Mouse (Mus musculus) yolk sac, embryonic 10.5 days (tissue): ENCODE measurements at regions not wholly inside any gene's neighbourhood (a gene's known extent, or its start where the extent isn't known, plus 50 kb on each side); places are given as distances from the start of the nearest gene placed in this dataset.
A peak's percentile ranks its signal among the peaks of the same experiment; 100 is the strongest.

Source experiments
- DNase-seq: peaks from one replicate; pipeline ENCODE4 v3.0.0-alpha.2; 2017; ENCODE audit warnings: low spot score

DNA sequence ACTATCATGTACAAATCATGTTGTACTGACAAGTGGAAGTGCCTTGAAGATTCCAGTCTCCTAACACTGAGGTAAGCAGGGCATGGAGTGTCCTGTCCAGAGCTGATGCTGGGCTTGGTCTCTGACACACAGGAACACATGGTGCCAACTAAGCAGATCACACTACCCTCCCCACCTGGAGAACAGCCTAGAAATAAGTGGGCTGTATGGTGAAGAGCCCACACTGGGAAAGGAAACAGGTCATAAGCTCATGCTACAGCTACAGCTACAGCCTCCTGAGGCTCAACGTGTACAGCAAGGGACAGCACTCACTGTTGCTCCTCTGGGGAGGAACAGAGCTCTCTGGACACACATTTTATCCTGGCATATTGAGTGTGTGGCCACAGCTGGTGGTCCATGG, 89.8 kb upstream of the Atp1a1 start:
- DNase-seq: no peak

DNA sequence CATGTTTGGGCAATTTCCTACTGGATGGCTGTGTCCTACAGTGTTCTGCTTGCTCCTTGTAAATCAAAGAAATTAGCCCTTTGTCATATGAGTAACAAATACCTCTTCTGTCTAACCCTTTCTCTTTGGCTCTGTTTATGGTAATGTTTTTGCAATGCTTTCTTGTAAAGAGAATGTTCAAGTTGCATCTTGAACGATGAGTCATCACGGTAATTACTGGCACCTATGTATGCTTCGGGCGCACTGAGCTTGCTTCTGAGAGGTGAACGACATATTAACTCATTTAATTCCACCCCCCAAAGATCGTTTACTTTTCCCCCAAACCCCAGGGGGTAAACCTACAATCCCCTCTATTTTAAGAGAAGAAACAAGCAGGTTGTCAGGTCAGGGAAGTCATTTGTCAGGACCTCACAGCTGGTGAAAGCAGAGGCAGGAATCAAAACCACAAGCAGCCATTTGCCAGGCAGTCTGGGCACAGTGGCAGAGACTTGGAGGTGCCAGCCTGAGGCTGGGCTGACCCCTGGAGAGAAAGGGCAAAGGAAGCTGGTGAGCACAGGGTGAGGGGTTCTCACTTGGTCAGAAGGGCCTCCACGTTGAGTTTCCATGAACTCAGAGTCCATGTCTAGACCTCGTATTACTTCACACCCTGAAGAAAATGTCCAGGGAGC, 87.6 kb upstream of the Atp1a1 start:
- no peak for DNase-seq

DNA sequence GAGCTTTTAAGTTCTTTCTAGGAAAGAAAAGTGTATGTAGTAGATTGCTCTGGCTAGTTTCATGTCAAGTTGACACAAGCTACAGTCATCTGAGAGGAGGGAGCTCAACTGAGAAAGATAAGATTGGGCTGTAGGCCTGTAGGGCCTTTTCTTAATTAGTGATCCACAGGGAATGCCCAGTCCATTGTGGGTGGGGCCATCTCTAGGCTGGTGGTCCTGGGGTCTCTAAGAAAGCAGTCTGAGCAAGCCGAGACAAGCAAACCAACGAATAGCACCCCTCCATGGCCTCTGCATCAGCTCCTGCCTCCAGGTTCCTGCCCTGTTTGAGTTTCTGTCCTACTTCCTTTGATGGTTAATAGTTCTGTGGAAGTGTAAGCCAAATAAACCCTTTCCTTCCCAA, 86.3 kb upstream of the Atp1a1 start:
- DNase-seq: no peak

DNA sequence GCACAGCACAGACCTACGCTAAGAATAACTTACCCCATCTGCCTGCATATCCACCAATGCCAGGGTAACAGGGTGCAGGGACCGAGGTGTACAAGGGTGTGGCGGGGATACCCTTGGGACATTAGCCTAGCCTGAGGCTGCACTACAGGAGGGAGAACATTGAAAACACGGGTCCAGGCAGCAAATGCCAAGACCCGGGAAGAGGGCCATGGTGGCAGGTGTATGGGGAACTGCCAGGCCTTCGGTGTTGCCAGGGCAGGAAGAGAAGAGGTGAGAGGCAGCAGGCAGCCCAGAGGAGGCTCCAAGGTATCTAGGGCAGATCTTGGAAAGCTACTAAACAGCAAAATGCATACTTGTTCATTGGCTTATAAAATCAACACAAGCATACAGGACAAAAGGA, 85.7 kb upstream of the Atp1a1 start:
- no peak for DNase-seq

DNA sequence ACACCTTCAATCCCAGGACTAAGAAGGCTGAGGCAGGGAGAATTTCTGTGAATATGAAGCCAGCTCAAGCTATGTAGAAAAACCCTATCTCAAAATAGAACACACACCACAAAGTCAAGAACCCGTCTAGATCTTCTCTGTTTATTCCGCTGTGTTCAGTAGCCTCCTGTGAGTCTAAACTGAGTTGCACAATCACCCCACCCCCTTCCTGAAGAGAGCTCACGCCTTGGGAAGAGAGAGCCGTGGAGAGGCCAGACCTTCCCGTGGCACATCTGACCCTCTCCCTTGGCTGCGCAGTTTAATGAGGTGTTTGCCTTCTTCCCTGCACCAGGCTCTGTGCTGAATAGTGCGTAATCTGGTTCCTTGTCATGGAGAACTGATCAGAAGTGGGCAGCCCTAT, 80.7 kb upstream of the Atp1a1 start:
- DNase-seq: peak; percentile 21

DNA sequence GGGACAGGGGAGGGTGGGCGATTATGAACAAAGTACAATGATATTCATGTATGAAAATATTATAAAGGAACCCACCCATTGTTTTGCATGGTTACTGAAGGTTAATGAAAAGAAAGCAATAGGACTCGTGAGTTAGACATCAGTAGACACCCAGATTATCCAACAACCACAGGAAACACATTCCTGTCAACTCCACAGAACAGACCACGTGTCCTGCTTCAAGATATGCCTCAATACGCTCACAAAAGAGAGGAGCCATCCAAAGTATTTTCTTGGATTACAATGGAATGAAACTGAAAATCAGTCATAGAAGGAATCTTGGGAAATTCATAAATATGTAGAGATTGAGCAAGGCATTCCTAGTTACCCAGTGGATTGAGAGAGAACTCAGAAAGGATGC, 68.5 kb upstream of the Atp1a1 start:
- DNase-seq: no peak

DNA sequence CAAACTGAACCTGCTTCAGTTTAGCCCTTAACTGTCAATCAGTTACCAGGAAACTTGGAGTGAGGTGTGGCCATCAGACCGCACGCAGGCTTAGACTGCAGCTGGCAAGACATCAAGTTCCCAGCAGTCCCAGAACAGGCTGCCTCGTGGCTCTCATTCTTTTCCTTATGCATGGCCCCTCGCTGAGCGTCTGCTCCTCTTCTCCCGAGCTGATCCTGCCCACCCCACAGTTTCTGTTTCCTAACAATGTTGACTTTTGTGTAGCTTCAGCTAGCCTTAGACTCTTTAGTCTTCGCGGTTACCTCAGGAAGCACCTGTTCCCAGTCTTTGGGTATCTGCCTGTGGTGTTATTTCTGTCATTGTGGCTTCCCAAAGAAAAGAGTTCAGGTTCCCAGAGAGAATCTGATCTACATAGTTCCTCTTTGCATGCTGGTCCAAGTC, 66.1 kb upstream of the Atp1a1 start:
- DNase-seq: peak; percentile 26

DNA sequence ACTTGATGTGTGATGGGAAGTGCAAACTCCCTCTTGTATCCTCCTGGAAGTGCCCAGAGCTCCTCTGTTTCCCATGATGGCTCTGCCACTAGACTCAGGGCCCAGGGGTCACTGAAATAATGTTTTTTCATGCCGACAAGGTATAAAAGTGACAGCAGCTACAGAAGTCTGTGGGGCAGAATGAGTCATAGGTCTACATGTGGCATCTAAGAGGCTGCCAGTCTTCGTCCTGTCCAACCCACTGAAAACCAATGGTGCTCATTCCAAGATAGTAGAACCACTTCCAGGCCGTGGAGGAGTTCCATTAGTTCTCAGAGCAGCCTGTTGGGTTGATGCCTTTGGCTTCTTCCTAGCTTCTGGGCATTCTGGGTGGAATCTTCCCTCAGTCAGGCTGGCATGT, 65.3 kb upstream of the Atp1a1 start:
- DNase-seq: no peak

DNA sequence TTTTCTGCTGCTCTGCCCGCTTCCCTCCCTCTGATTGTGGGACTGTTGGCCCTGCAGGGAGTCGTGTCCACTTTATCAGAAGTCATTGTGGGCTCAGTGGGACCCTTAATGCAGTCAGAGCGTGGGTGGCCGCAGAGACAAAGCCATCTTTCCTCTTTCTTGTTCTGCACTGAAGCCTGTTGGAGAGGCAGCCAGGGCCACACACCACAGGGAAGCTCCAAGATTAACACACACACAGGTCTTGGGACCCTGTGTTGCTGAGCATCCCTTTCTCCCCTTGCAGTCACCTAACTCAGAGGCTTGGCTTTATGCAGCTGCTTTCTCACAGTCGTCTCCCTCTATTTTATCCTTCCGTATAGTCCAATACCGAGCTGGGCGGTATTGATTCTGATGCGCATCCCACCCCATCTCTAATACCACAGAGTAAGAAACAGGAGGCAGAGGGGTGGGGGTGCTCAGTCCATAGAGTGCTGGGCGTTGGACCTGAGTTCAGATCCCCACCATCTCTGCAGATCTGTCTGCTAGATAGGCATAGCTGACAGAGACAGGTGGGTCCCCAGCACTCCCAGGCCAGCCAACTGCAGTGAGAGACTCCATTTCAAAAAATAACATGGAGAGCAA, 63.4 kb upstream of the Atp1a1 start:
- no peak for DNase-seq

DNA sequence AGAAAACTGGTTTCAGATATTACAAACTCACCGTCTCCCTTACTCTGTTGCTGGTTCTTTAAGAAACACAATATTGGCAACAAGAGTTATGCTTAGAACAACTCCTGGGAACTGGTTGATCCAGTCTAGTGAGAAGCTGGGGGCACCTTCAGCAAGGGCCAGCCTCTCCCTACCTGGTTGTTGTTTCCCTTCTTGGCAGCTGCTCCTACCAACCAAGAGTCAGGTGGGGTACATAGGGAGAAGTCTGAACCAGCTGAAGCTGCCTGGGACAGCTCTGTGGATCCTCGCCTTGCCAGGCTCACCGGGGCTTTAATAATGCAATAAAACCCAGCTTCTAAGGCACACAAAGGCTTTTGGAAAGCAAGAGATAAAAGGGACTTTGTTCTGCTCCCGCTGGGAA, 62.7 kb upstream of the Atp1a1 start:
- no peak for DNase-seq

DNA sequence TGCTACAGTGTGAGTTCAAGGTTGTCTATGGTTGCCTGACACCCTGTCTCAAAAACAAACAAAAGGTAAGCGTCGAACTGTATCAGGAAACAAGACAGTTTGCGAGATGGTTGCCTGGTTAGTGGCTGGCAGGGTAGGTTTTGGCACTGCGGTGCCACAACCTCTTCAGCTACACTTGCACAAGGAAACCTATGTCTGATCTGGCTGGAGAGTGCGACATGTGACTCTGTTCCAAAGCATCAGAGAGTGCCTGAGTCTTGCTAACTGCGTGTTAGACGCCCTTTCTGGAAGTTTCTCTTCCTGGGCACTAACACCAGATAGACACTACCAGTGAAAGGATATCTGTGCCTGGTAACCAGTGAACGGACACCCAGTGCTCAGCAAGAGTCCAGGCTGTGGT, 62.1 kb upstream of the Atp1a1 start:
- no peak for DNase-seq

DNA sequence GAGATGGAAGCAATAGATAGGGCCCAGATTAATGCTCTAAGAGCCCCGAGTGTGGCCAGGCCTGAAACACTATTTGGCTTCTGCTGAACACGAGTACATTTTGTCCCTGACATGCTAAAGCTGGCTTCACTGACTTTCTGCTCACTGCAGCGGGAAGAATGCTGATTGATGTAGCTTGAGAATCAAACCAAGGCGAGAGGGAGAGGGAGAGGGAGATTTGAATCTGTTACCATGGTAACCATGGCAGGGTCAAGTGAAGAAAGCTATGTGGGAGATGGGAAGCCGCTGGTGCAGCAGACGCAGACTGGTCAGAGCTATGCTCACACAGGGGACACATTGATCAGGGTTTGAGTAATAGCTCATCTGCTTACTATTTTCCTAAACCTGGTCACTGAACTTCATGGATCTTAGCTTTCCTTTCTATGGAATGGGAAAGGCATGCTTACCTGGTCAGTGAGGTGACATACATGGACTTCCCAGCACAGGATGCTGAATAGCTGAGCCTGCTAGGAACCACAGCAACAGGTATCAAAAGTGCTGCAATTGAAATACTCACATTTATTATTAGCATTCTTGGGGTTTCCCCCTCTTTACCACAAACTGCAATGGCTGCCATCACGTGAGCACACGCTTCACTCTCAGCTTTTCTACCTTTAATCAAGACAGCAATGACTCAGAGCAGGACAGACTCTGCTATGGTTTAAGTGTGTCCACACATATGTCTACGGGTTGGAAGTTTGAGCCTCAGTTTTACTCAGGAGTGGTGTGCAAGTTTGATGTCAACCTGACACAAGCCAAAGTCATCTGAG, 56.9 kb upstream of the Atp1a1 start:
- DNase-seq: no peak

DNA sequence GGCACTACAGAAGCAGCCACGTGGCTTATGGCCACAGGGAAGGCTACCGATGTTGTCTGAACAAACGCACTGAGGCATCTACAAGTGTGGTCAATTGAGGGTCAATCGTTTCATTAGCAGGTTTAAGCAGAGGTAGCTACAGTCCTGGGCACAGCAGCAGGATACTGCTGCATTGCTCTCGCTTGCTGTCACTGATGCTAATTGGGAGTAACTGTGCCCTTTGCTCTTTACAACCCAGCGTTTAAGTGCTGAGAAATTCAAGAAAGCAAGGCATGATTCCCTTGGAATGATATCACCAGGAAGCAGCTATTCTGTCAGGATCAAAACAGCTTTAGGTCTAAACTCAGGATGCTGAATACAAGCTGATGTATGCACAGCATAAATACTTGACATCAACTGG, 56.2 kb upstream of the Atp1a1 start:
- no peak for DNase-seq

DNA sequence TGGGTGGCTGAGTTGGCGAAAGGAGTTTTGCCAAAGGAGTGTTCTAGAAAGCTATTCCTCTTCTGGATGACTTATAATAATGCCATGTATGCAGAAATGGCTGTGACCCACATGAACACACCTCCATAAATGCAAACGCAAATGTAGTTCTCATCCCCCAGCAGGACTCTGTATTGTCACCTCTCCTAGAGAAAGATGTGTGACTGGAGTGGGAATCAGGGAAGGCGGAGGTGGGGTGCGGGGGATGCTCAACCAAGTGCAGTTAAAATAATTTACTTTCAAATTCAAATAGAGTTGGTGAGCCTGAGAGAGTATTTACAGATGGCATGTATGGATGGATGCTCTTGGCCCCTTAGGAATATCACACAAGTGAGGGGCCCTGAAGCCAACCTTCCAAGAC, 55.7 kb upstream of the Atp1a1 start:
- DNase-seq: no peak

DNA sequence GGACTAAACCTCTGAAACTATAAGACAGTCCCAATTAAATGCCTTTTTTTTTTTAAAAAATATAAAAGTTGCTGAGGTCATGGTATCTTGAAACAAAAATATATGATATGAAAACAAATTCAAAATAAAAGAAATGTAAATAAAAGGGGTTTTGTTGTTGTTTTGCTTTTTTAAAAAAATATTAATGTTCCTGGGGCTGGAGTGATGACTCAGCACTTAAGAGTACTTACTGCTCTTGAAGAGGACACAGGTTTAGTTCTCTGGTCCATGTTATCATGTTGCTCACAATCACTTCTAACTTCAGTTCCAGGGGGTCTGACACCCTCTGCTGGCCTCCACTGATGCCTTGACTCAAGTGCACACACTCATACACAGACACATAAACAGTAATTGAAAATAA, 53.5 kb upstream of the Atp1a1 start:
- no peak for DNase-seq

DNA sequence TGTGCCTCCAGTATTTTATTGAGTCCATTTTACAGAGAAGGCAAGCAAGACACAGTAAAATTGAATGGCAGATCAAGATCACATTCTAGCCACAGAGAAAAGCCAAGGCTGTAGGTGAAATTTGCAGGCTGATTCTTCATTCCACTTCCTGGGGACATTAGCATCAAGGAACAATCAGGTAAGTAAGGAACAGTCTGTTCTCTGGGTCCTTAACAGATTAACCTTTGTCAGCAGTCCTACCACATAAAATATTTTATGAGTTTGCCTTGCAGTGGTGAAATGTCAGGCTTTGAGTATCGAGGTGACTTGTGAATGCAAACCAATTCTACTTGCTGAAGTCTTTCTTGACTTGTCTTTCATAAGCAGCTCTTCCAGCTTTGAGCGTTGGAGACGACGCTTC, 50.2 kb upstream of the Atp1a1 start:
- no peak for DNase-seq
